Mouse (Mus musculus) cerebellum, postnatal 36 days (tissue): Measurements from ENCODE around the gene Csad.

ENCODE experiments used
- DNase-seq, 2 experiments: peaks; one replicate each; pipeline ENCODE4 v3.0.0; 2021 to 2022; ENCODE audit warnings: mixed read lengths in 2 of 2

Gene Csad

GRCm38 (mm10) chr15:102204674-102205505 lies at the start of gene Csad:
TSS of gene Csad (minus strand) at chr15:102204724.
- DNase-seq: no peak

- no peak for DNase-seq
These were observed 46.0 kb upstream of the Csad start for GRCm38 (mm10) chr15:102250521-102250920.

GRCm38 (mm10) chr15:102249967-102250366 lies 45.4 kb upstream of the Csad start:
- DNase-seq: no peak

GRCm38 (mm10) chr15:102249251-102249691 lies 44.7 kb upstream of the Csad start:
- no peak for DNase-seq

GRCm38 (mm10) chr15:102248812-102249191 lies 44.3 kb upstream of the Csad start:
- no peak for DNase-seq

- DNase-seq: no peak
These were observed 43.7 kb upstream of the Csad start for GRCm38 (mm10) chr15:102248131-102248811.

- peak; percentile 16 to 33 for DNase-seq
These were observed 43.0 kb upstream of the Csad start for GRCm38 (mm10) chr15:102247252-102248130.

GRCm38 (mm10) chr15:102246866-102247251 lies 42.3 kb upstream of the Csad start:
- DNase-seq: peak; percentile 87 to 88

- peak; percentile 60 to 68 for DNase-seq
These were observed 41.6 kb upstream of the Csad start for GRCm38 (mm10) chr15:102245891-102246741.

GRCm38 (mm10) chr15:102245461-102245881 lies 40.9 kb upstream of the Csad start:
- DNase-seq: peak in 1 of 2 experiments; percentile 16

- no peak for DNase-seq
These were observed 40.0 kb upstream of the Csad start for GRCm38 (mm10) chr15:102244306-102245191.

GRCm38 (mm10) chr15:102243229-102244190 lies 39.0 kb upstream of the Csad start:
- no peak for DNase-seq

- no peak for DNase-seq
These were observed 38.1 kb upstream of the Csad start for GRCm38 (mm10) chr15:102242404-102243228.

GRCm38 (mm10) chr15:102240607-102241006 lies 36.1 kb upstream of the Csad start:
- DNase-seq: no peak

GRCm38 (mm10) chr15:102239851-102240250 lies 35.3 kb upstream of the Csad start:
- DNase-seq: no peak

- peak; percentile 75 to 80 for DNase-seq
These were observed 34.7 kb upstream of the Csad start for GRCm38 (mm10) chr15:102239260-102239590.

GRCm38 (mm10) chr15:102238543-102239259 lies 34.2 kb upstream of the Csad start:
- DNase-seq: no peak

- DNase-seq: no peak
These were observed 31.0 kb upstream of the Csad start for GRCm38 (mm10) chr15:102235371-102236027.
